Mouse (Mus musculus): ENCODE data around the gene Qrich2.
"Not testable (repeated sequence)": the region's sequence is repeated elsewhere in the genome, so short reads cannot be mapped to it uniquely, and the experiment has no call there.

Qrich2 gene

GRCm38 (mm10) chr11:116489771-116490231 is 23.8 kb upstream of the Qrich2 start:
- DNase-seq (ENCODE audit: low spot score): peak; percentile 50

DNA sequence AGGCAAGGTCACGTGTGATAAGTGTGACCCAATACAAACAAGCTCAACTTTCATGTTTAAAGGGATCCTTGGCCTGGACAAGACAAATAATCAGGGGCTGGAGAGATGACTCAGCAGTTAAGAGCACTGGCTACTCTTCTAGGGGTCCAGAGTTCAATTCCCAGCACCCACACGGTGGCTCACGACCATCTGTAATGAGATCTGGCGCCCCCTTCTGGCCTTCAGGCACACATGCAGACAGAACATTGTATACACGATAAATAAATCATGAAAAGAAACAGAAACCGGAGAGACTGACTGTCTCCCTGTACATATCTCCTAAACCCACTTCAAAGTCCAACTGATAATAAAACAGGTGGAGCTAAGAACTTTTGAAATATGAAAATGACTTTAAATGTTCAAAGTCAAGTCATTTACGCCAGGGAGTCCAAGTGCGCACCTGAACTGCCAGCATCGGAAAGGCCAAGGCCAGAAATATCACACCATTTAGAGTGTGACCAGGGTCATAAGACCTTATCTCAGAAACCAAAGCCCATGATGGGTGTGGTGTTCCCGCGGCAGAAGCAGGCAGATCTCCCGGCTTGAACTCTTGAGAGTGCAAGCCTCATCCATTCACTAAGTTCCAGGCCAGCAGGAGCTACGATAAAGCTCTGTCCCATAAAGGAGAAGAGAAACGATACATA is 22.8 kb upstream of the Qrich2 start:
- peak; percentile 34 for DNase-seq (ENCODE audit: low spot score)

DNA sequence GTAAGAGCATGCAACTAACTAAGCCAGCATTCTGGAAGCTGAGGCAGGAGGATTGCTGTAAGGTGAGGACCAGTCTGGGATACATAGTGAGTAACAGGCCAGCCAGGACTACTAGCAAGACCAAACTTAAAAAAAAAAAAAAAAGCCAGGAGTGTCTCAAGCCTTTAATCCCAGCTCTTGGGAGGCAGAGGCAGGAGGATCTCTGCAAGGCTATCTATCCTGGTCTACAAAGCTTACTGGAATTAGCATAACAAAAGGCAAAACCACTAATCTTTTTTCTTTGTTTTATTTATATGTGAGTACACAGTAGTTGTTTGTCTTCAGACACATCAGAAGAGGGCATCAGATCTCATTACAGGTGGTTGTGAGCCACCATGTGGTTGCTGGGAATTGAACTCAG is 22.2 kb upstream of the Qrich2 start:
- DNase-seq (ENCODE audit: low spot score): no peak

GRCm38 (mm10) chr11:116484261-116484660 is 18.2 kb upstream of the Qrich2 start:
- no peak for DNase-seq (ENCODE audit: low spot score)

GRCm38 (mm10) chr11:116481776-116482175 is 15.7 kb upstream of the Qrich2 start:
- no peak for DNase-seq (ENCODE audit: low spot score)

DNA sequence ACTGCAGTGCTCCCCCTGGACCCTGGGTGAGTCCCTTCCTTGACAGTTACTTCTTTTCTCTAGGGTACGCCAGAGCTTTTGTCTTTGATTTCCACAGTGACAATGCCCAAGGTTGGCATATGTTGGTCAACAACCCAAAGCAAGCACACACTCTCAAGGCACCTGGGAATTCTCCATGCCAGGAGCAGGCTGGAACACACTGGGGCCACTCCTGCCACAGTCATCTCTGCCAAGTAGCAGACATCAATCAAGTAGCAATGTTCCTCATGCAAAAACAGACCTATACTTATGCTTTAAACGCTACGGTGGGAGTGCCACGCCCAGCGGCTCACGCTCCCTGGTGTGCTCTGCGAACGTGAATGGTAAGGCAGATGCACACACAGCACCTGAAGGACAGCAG is 14.9 kb upstream of the Qrich2 start:
- no peak for DNase-seq (ENCODE audit: low spot score)

DNA sequence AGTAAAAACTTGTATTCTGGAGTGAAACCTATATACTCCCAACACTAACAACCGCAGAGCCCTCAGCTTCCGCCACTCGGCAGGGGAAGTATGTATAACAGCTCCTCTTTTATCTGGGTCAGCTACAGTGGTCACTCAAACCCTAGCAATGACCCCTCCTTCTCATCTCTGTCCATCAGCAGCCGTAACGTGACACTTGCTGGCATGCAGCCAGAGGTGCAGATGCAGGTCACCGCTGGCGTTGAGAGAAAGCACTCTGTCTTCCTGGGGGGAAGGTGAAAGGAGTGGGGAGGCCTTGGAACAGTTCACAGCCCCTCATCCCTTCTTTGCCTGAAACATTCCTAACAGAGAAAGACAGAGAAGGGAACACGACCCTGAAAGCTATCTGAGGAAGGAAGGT is 13.8 kb upstream of the Qrich2 start:
- peak; percentile 31 for DNase-seq (ENCODE audit: low spot score)

GRCm38 (mm10) chr11:116478978-116479377 is 12.9 kb upstream of the Qrich2 start:
- no peak for DNase-seq (ENCODE audit: low spot score)

DNA sequence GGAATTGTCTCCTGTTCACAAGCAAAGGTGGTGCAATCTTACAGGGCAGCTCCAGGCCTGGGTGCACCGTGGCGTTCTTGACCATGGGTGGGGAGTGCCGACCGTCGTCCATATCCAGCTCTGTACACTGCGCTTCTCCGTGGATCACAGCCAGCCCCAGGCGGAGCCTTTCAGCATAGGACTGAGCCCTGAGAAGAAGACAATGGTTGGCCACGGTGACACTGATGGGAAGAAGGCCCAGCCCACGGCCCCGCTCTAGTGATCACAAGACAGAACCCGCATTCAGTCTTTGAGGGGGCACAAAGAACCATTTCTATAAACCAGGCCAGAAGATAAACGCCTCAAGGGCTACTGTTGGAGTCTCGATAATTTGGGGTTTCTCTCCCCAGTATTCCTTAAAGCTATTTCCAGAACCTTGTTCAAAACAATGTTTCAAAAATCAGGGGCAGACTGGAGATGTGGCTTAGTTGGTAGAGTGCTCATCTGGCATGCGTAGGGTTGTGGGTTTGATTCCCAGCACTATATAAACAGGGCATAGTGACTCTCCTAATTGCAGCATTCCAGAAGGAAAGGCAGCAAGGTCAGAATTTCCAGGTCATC is 11.2 kb upstream of the Qrich2 start:
- no peak for DNase-seq (ENCODE audit: low spot score)

DNA sequence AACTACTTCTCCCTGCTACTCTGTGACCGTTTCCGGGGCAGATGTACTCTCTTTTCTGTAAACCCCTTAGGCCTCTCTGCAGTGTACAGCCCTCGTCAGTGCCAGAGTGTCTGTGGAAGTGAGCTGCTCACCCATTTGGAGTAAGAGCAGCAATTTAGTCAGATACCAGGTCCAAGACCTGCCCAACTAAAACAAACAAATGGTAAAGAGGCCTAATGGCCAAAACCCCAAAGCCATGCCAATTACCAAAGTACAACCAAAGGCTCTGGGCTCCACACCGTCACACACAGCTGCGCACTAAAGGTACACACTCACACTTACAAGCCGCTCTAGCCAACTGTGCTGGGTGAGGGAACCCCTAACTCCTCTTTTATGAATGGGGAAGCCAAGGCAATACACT is 10.7 kb upstream of the Qrich2 start:
- no peak for DNase-seq (ENCODE audit: low spot score)

- DNase-seq (ENCODE audit: low spot score): no peak
Measured at GRCm38 (mm10) chr11:116476041-116476440, 10.0 kb upstream of the Qrich2 start.

GRCm38 (mm10) chr11:116472275-116472674 is 6.2 kb upstream of the Qrich2 start:
- DNase-seq (ENCODE audit: low spot score): no peak

GRCm38 (mm10) chr11:116470896-116471295 is 4.9 kb upstream of the Qrich2 start:
- DNase-seq (ENCODE audit: low spot score): no peak

DNA sequence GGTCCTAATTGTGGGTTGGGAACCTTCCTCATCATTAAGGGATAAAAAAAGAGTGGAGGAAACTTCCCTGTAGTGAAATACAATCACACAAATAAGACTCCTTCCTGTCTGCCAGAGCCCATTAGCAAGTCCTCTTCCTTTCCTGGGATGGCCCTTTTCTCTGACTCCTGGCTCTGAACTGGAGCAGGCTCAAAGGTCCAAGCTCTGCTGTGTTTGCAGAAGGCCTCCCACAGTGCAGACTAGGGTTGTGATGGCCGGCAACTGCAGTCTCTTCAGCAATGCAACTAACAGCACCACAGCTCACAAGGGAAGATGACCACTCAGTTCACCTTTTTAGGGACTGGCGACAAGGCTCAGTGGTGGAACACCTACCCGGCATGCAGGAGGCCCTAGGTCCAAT is 4.2 kb upstream of the Qrich2 start:
- DNase-seq (ENCODE audit: low spot score): no peak

- not testable (repeated sequence) for DNase-seq (ENCODE audit: low spot score)
Measured at GRCm38 (mm10) chr11:116468338-116468737, 2.3 kb upstream of the Qrich2 start.

- DNase-seq (ENCODE audit: low spot score): peak; percentile 91
Measured at GRCm38 (mm10) chr11:116463833-116464232, 2.2 kb downstream of the Qrich2 start.

DNA sequence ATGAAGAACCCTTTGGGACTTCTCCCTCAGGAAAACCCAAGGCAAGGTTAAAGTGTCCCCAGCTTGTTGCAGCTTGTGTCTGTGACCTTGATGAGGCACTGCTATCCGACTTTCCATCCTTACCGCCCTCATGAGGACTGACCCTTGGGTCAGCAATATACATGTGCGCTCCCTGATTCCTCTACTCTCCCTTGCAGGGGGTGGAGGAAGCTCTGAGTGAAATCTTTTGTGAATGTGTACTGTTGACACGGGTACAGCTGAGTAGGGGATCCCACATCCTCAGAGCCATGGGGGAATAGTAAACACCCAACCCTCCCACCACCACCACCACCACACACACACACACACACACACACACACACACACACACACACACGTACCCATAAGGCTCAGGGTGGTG is 2.7 kb downstream of the Qrich2 start:
- DNase-seq (ENCODE audit: low spot score): no peak

GRCm38 (mm10) chr11:116459786-116460185 is 6.3 kb downstream of the Qrich2 start:
- DNase-seq (ENCODE audit: low spot score): no peak

DNA sequence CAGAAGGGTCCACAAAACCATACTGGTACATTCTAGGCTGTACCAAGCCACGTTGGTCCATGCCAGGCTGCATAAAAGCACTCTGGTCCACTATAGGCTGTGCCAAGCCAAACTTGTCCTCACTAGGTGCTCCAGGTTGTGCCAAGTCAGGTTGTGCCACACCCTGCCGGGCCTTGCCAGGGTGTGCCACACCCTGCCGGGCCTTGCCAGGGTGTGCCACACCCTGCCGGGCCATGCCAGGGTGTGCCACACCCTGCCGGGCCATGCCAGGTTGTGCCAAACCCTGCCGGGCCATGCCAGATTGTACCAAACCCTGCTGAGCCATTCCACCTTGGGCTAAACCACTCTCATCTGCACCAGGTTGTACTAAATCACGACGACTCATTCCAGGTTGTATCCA is 9.8 kb downstream of the Qrich2 start:
- no peak for DNase-seq (ENCODE audit: low spot score)

- no peak for DNase-seq (ENCODE audit: low spot score)
Measured at GRCm38 (mm10) chr11:116453889-116454288, 12.2 kb downstream of the Qrich2 start.

DNA sequence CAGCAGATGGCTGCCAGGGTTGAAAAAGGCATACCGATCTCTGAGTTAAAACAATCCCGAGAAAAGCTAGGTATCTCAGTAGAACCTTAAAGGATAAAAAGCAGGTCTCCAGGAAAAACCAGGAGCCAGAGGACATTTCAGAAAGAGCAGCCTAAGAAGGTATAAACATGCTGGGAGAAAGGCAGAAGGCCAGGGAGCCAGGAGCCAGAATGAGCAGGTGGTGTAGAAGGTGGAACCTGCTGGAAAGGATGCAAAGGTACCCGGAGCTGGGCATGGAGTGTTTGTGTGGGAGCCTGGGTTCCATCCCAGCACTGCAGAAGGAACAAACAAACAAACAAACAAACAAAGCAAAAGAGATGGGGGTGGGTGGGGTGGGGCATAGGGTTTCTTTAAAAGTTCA is 16.7 kb downstream of the Qrich2 start:
- no peak for DNase-seq (ENCODE audit: low spot score)

GRCm38 (mm10) chr11:116447822-116448221 is 18.2 kb downstream of the Qrich2 start:
- no peak for DNase-seq (ENCODE audit: low spot score)

DNA sequence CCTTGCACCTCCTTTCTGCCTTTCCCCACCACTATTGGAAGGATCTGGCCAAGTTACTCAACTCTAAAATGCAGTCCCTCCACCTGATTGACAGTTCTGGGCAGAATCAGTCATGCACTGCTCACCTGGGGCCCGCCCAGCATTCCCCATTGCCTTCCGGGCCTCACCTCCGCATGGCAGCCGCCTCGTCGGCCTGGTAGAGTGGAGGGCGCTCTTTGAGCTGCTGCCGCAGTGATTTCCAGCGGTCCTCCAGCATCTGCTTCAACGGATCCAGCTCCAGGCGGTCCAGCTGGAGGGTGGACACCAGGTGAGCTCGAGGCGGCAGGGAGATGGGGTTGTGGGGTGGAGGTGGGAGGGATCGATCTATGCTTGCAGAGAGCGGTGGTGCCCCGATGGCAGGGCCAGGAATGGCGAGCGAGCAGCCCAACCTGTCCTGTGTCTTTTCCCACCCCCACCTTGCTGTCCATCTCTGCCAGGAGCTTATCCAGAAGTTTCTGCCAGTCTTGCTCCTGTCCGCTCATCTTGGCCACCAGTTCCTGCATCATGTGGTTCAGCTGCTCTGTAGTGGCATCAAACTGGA is 19.6 kb downstream of the Qrich2 start:
- DNase-seq (ENCODE audit: low spot score): no peak

Data from retina, embryonic 14.5 days (tissue).